8 mouse cellular contexts compared by ENCODE assay signal in the genomic region with DNA sequence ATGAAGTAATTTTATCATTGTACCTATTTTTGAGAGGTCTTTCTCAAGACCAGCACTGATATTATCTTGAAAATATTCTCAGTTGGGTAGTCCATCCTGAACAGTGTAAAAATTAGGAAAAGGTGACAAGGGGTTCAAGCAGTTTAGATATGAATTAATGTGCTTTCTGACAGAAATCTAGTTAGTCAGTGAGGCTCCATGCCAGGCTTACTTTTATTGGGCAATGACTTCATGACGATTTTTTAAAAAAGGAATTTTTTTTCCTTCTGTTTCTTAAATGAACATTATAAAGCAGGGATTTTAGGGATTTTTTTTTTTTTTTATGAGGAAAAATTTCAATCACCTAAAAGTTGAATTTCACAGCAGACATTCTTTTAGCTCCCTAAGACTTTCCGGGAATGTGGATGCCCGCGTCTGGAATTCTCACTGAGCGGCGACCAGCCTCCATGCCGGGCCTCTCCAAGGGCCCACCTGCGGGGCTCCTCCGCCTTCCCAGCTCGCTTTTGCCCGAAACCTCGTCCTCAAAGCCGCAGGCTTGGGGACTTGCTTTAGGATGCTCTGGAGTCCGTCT. TPM values are rescaled to one million over a fixed set of nuclear protein-coding genes. Genes with fewer than 3 reads are reported as not detected.
DNase-seq lines count a peak whose midpoint lies in the region; ATAC-seq and TF ChIP-seq lines count a peak whose summit lies in the region.

No protein-coding gene starts in this region.

- peak overlapping the region; percentile 98 for H3K27ac ChIP-seq in heart, adult 2 months
- peak overlapping the region; percentile 99 for H3K27ac ChIP-seq in forebrain, embryonic 12.5 days
- peak overlapping the region; percentile 99 for H3K27ac ChIP-seq in liver, embryonic 15.5 days (replicated peaks)

- H3K9ac ChIP-seq in heart, adult 2 months (ENCODE audit: low read depth, low read length) = peak overlapping the region; percentile 97
- peak overlapping the region; percentile 100 for H3K9ac ChIP-seq in forebrain, embryonic 12.5 days
- peak overlapping the region; percentile 98 for H3K9ac ChIP-seq in liver, embryonic 15.5 days

- H3K4me1 ChIP-seq in heart, adult 2 months (ENCODE audit: control insufficient read depth, insufficient read depth, low read length) = peaks cover 5% of the 10 kb centered on the region; the same call in 1 of the 2 replicates
- peaks cover 32% of the 10 kb centered on the region for H3K4me1 ChIP-seq in E14TG2a.4 (replicated peaks; ENCODE audit: low read depth, low read length)
- H3K4me1 ChIP-seq in forebrain, embryonic 12.5 days = peaks cover 25% of the 10 kb centered on the region
- H3K4me1 ChIP-seq in liver, embryonic 15.5 days (replicated peaks) = peaks cover 38% of the 10 kb centered on the region

- no peak; the same call in 1 of the 2 replicates for ATAC-seq in forebrain, embryonic 12.5 days (ENCODE audit: low FRiP score)
- ATAC-seq in liver, embryonic 15.5 days (ENCODE audit: insufficient read depth) = peak; percentile 42

- no peaks in the 10 kb centered on the region for H3K9me3 ChIP-seq in E14TG2a.4 (ENCODE audit: low read length)
- H3K9me3 ChIP-seq in forebrain, embryonic 12.5 days = no peaks in the 10 kb centered on the region
- H3K9me3 ChIP-seq in liver, embryonic 15.5 days (replicated peaks) = no peaks in the 10 kb centered on the region

- under 1% methylated on average over 14 of the region's 14 CpGs for WGBS in heart, adult 2 months
- WGBS in forebrain, embryonic 12.5 days = 1% methylated on average over 14 of the region's 14 CpGs
- under 1% methylated on average over 14 of the region's 14 CpGs for WGBS in liver, embryonic 15.5 days (ENCODE audit: insufficient replicate concordance)

- H3K79me2 ChIP-seq in heart, adult 2 months (replicated peaks; ENCODE audit: control insufficient read depth, insufficient read depth, low read length) = peaks cover 5% of the 10 kb centered on the region

- intact Hi-C loops in heart, adult 2 months (cut with DNase I) = loop anchor here (5.0 to 10.0 kb wide), 2 partner anchors 244 to 521 kb away; a partner anchor contains a TSS
- intact Hi-C loops in heart, postnatal 25 days (cut with DNase I) = no loop called here

- peaks cover 18% of the 10 kb centered on the region for H3K36me3 ChIP-seq in heart, adult 2 months (ENCODE audit: control insufficient read depth, insufficient read depth, low read length)
- H3K36me3 ChIP-seq in E14TG2a.4 (ENCODE audit: insufficient read depth, low read length) = peaks cover 21% of the 10 kb centered on the region
- H3K36me3 ChIP-seq in forebrain, embryonic 12.5 days (replicated peaks) = no peaks in the 10 kb centered on the region
- 0 out of 2 replicates have a peak, but pooled peaks cover 3% of the 10 kb centered on the region for H3K36me3 ChIP-seq in liver, embryonic 15.5 days (replicated peaks)

- TF ChIP-seq POLR2A in heart, adult 2 months (IDR thresholded peaks at IDR 0.05; ENCODE audit: insufficient read depth, low read depth, low read length) = no peak

- TF ChIP-seq EP300 in heart, adult 2 months (IDR thresholded peaks at IDR 0.05; ENCODE audit: insufficient read depth, low read depth, low read length) = no peak

- peak overlapping the region; percentile 83 for H3K4me3 ChIP-seq in heart, adult 2 months
- H3K4me3 ChIP-seq in E14TG2a.4 (replicated peaks; ENCODE audit: low read length) = peak overlapping the region; percentile 92
- peak overlapping the region; percentile 98 for H3K4me3 ChIP-seq in forebrain, embryonic 12.5 days (replicated peaks)
- peak overlapping the region; percentile 93 for H3K4me3 ChIP-seq in liver, embryonic 15.5 days (replicated peaks)

- no peak for DNase-seq in heart, adult 2 months
- no peak for DNase-seq in heart, postnatal 25 days (ENCODE audit: low spot score)
- no peak for DNase-seq in ovary, postnatal 10 days (ENCODE audit: low spot score)
- no peak for DNase-seq in frontal cortex, postnatal 25 days (ENCODE audit: low spot score in 2 of 2)
- no peak for DNase-seq in ovary, postnatal 36 days (ENCODE audit: low spot score)

- H3K27me3 ChIP-seq in heart, adult 2 months (ENCODE audit: control insufficient read depth, insufficient read depth, low read length) = no peaks in the 10 kb centered on the region
- no peaks in the 10 kb centered on the region for H3K27me3 ChIP-seq in E14TG2a.4 (ENCODE audit: insufficient read depth, low read length)
- H3K27me3 ChIP-seq in forebrain, embryonic 12.5 days = no peaks in the 10 kb centered on the region
- no peaks in the 10 kb centered on the region for H3K27me3 ChIP-seq in liver, embryonic 15.5 days

- peak overlapping the region; percentile 61 for H3K4me2 ChIP-seq in forebrain, embryonic 12.5 days
- peak overlapping the region; percentile 87 for H3K4me2 ChIP-seq in liver, embryonic 15.5 days

- no peak for TF ChIP-seq CTCF in heart, adult 2 months (IDR thresholded peaks at IDR 0.05)
- no peak for TF ChIP-seq CTCF in E14TG2a.4 (conservative IDR thresholded peaks at IDR 0.05; ENCODE audit: low read length)

RNA-seq across cellular contexts. Expression of a gene that starts 0.7 kb away (rescaled TPM):
- total RNA-seq in heart, adult 2 months (2021) = 10 to 100 TPM; 38.5 to 41.1 TPM
- 13.6 and 19.3 TPM in 2 replicates for polyA plus RNA-seq in heart, adult 2 months (2012; rRNA removed)
- 10 to 100 TPM; 36.0 to 36.8 TPM for total RNA-seq in heart, postnatal 25 days (2021)
- 24.3 and 26.7 TPM in 2 replicates for polyA plus RNA-seq in forebrain, embryonic 12.5 days (2016; fragmentation: Nextera tagmentation; extraction: Ambion mirVana)
- 6.4 TPM in 2 replicates for polyA plus RNA-seq in liver, embryonic 15.5 days (2015; fragmentation: Nextera tagmentation; extraction: Ambion mirVana)
